Mouse (Mus musculus) cerebellum, adult 9-11 months (tissue): ENCODE data around the gene Glis1.

Experiments used
- DNase-seq: peaks from one replicate; pipeline ENCODE4 v3.0.0; 2022

Gene Glis1

DNA sequence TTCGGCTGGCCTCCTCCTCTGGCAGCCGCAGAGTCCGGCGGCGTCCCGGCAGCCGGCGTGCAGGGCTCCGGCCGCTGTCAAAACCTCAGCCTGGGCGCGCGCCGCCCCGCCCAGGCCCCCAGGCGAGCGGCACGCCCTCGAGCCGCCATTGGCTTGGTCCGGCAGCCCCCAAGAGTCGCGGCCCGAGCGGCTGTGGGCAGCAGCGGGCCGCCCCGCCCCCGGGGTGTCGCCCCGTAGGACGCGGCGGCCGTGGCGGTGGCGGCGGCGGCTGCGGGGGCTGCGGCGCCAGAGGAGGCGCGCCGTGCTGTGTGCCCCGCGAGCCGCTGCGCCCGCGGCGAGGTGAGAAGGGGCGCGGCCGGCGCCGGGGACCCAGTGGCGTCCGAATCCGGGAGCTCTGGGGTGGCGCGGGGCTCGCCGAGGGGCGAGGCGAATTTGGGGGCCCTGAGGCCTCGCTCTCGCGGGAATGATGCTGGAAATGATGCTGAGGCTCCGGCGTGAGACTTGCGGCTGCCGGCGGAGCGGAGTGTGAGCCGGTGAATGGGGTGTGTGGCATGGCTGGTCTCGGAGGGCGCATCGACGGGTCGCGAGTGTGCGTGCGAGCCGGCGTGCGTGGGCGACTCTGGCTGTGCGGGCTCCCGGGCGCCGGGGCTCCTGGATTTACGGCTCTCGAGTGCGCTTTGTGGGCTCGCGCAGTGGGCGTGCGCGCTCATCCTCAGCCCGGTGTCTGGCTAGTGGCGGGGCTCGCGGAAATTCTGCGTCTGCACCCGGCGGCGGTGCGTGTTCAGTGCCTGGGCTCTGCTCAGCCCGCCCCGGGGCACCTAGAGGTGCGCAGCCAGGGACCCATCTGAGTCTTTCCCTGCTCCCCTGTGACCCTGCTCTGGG is at the start of gene Glis1:
TSS of gene Glis1 (plus strand) at position 236 of the 882 bp plus-strand sequence.
- DNase-seq = no peak

DNA sequence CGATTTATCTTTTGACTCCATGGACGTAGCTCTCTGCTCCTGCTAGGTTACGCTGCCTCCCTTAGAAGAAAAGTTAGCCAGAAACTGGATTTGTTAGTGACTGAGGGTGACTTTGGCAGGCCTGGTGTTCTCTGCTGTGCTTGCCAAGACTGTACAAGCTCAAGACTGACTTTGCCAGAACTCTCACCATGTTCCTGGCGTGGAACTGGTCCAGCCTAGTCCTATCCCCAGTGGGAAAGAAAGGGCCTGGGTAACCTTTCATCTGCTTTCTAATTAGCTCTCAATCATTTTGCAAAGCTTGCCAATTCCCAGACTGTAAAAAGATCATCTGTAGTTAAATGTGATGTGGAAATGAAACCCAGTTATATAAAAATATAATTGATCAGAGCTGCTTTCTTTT is 47.4 kb upstream of the Glis1 start:
- peak; percentile 35 for DNase-seq

DNA sequence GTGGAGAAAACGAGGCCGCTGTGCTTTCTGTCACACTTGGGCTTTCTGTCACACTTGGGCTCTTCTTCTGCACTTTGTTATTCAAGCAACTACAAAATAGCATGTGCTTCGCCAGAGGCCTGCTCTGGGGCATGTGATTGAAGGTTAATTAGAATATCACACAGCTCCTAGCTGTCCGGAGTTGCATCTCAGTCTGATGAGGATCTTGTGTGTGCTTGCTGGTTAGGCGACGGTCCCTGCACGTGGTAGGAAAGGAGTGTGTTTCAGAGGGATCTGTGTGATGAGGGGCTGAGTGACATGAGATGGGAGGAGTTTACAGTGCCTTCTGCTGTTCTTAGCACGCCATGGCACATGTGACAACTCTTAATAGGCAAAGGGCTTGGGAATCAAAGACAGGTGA is 46.9 kb upstream of the Glis1 start:
- no peak for DNase-seq

DNA sequence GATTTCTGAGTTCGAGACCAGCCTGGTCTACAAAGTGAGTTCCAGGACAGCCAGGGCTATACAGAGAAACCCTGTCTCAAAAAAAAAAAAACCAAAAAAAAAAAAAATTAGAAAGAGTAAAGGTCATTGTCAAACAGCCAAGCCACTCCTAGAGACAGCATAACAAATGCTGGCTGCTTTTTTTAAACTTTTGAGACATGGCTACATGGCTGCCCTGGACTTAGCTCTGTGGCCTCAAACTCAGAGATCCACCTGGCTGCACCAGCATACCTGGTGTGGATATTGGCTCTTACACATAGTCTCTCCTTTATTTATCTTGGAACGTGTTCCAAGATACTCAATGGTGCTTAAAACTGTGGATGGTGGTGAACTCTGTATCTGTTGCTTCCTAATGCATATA is 46.1 kb upstream of the Glis1 start:
- DNase-seq = no peak

DNA sequence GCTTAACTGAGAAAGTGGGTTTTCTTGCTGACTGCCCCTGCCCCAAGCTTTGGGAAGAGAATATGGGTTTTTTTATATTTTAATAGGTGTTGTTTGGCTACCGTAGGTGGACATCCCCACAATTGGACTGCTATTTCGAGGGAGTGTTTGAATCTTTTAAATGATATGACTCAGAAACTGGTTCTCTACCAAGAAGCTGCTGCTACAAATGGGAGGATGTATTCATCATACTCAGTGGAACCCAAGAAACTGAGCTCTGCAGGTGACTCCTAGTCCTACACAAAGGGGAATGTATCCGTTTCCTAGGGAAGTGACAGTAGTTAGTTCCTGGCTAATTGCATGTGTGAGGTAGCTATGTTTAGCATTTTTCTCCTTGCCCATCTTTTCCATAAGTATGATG is 45.0 kb upstream of the Glis1 start:
- no peak for DNase-seq

DNA sequence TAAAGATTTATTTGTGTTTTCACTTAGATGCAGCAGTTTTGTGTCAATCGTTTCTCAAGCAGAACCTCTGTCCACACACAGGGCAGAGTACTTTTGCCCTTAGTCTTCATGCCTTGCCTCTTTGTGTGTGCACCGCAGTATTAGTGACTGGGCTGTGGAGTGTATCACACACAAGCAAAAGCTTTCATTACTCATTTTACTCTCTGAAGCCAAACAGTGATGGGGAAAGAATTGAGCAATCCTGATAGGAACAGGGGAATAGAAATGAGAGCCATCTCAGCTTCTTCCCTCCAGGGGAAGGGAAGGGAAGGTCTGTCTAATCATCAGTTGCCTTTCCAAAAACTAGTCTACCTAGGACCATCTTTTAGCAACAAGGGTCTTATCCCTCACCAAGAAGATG is 40.6 kb upstream of the Glis1 start:
- no peak for DNase-seq

DNA sequence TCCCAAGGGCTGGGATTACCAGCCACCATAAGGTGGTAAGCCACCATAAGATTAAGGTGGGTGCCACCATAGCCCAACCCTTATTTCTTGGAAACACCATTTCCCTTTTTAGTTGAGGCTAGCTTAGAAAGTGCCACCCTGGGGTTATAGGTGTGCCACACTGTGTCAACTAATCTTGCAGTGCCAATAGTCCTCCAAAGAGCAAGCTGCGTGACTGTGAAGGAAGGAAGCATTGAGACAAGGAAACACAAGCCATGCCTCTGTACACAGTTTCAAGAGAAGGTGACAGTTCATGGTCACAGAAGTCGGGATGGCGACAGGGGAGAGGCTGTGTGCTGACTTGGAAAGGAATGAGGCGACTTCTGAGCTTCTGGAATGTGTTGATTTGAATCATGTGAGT is 14.2 kb upstream of the Glis1 start:
- no peak for DNase-seq

DNA sequence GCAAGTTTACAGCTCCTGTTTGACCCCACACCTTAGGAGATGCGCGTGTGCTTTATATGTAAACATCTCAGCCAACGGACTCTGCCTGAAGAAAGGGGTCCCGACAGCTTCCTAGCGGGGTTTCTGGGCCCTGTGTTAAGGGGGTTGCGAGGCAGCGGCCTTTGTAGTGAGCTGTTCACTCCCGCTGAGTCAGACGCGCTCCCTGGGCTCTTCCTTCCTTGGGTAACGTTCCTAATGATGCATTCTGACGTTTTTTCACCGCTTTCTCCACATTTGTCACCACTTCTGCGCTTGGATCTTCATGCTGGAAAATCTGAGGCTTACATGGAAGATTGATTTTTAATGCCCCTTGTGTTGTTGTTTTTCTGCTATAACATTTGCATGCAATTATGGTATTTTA is 12.7 kb upstream of the Glis1 start:
- no peak for DNase-seq

DNA sequence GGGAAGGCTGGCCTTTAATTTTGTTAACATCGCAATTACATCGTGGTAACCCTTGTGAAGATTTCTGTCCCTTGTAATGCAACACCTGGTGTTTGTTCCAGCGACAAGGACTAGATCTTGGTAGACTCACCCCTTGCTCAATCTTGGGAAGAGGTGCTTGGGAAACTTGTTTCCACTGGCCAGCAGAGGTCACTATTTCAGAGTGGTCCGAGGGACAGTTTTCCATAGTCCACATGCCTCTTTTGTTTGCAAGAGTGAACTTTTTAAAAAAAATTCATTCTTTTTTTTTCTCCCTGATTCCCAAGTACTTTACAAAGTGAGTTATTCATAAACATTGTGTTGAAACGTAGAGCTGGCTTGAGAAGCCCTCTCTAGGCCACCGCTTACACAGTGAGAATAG is 12.2 kb upstream of the Glis1 start:
- no peak for DNase-seq

DNA sequence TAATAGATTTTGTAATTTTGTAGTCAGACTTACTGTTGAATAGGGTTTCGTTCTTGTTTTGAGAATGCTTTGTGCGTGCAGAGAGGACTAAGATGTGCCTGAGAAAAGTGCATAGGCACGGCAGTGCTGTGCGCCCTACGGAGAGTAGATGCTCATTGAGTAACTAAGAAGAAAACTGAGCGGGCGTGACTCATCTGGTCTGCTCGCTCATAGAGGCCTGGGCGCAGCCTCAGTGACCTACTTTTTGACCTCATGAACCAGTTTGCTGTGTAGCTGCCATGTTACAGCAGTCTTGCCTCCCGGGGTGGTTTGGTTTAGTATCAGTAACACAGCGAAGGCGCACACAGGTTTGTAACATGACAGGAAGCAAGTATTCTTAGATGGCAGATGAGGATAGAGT is 8.8 kb upstream of the Glis1 start:
- no peak for DNase-seq

DNA sequence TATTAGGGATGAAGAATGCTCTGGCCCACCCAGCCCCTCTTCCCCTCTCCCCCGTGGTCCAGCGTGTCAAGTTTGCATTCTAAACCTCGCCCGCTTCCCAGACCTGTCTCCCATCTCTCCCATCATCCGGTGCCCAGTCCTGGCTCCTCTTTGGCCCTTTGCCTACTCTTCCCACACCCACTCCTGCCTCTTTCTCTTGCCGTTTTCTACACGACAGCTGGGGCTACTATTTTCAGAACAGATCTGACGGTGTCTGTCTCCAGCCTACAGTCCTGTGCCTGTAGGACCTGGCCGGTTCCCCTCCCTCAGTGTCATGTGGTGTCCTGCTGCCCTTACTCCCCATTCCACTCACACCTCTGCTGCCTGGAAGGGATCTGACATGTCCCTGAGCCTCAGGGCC is 7.8 kb upstream of the Glis1 start:
- no peak for DNase-seq

DNA sequence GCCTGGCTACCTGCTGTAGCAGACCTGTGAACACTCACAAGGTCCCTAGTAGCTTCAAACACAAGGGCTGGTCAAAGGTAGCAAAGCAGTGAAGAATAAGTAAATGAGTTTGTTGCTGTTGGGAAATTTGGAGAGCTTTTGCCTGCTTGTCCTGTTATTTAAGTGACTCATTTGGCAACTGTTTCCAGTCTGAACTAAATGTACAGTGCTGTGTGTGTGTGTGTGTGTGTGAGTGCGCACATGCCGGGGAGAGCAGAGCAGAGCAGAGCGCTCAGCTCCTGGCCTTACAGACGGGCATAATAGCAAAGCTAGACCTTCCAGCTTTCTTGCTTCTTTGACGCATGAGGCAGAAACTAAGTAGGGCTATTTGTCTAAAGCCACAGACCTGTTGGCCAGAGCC is 1.7 kb upstream of the Glis1 start:
- DNase-seq = no peak

DNA sequence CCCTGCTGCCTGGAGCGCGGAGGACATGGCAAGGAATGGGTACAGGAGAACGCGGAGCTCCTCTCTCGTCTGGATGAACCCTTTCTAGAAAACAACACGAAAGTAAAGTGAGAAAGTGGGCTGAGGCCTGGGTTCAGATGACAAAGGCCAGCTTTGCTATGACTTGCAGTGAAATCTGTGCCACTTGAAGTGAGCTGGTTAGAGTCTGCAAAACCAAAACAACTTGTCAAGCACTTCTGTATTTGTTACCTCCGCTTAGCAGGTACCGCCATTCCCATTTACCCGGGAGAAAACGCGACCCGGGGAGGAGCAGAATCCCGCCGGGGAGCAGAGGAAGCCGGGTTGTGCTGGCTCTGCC is 414 bp upstream of the Glis1 start:
- no peak for DNase-seq

DNA sequence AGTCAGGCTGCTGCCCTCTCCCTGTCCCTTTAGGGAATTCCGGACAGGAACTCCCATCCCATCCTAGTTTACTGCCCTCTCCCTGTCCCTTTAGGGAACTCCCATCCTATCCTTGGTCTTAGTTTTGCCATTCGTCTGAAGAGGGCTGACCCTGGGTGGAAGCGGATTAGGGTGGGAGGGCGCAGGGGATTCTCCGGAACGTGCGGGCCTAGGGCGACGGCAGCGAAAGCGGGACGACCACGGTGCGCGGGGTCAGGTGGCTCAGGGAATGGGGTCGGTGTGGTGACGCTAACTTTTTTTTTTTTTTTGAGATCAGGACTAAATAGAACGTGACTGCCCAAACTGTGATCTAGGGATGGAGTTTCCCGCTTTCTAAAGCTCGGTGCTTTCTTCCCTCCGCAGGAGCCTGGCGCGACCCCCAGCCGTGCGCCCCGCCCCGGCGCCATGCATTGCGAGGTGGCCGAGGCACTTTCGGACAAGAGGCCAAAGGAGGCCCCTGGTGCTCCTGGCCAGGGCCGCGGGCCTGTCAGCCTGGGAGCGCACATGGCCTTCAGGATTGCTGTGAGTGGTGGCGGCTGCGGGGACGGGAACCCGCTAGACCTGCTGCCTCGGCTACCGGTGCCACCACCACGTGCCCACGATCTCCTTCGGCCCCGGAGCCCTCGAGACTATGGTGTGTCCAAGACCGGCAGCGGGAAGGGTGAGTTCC is 1.0 kb downstream of the Glis1 start:
- DNase-seq = no peak

DNA sequence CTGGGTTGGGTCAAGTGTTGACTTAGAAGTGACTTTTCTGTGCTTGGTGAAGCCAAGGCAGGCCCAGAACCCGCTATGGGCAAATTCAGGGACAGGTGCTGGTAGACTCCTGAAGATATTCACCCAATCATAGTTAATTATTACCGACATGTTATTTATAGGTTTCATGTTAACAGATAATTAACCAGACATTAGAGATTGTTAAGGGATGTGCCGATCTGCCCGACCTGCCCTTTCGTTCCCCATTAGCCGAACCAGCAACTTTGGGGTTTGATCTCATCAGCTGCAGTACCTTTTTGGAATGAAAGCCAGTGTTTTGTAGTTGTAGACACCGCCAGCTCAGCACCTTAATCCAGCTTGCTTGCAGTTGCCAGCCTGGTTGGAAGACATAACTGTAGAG is 2.1 kb downstream of the Glis1 start:
- no peak for DNase-seq

DNA sequence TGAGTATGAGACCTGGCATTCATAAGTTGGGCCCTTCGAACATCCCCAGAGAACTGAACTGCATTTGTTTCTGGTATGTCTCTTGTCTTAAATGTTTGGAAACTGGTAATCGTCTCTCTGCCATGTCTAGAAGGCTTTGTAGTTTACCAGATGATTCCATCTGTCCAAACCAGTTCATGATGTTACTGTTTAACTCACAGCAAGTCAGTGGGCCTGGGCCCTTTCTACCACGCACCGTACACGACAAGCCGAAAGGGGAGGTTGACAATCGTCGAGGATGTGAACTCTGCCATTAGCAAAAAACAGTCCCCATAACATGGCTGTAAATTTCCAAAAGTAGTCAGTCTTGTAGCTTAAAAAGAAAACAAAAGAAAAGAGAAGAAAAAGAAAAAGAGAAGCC is 4.3 kb downstream of the Glis1 start:
- no peak for DNase-seq

DNA sequence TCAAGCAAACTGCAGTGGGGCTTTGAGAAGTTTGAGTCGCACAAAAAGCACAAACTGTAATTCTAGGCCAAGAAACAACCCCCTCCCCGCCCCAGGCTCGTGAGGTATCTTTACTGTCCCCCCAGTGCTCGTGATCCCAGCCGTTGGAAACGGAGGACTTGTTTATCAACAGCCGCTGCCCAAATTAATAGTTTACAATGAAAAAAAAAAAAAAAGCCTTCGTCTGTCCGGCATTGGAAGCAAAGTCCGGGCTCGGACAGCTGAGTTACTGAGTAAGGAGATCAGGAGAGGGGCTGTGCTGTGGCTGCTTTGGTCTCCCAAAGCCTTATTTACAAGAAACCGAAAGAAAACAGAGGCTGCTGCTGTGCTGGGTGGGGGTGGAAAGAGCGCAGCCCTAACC is 5.9 kb downstream of the Glis1 start:
- DNase-seq = no peak

DNA sequence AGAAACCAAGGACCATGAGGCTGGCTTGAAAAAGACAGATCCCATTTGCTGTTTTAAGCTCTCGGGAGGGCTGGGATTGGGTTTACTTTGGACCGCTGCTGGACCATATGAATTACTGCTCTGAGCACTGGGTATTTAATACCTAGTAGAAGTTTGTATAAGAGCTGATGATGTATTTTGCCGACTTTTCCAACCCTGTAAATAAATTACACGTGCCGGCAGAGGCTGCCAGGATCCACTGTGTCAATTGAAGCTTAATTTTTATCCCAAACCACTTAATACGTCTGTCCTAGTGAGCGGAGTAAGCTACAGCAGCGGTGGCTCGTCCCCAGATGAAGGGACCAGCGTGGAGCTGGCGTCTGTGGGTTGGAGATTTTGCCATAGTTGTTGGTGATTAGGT is 7.9 kb downstream of the Glis1 start:
- DNase-seq = no peak

DNA sequence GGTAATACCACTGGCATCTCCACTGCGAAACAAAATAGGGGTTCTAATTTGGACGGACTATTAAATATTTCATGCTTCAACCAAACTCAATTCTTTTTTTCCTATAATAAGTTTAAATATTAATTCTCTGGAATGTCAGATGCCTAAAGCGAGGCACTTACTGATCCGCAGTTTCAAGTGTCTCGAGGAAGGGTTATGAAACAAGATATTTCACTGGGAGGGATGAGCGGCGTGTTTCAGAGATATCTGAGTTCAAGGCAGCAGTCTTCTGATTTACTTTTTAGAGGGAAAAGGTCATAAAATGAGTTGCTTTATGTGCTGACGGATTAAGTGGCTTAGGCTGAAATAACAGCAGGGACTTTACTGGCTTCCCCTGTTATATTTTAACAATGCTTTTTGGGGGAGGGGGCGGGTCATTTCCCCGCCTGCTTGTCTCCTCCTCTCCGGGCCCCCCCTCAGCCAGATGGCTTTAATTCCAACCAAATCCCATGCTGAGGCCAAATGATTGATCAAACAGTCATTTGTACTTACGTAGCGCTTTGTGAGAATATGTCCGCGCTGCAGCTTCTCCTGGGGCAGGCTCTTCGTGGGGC is 8.6 kb downstream of the Glis1 start:
- no peak for DNase-seq

DNA sequence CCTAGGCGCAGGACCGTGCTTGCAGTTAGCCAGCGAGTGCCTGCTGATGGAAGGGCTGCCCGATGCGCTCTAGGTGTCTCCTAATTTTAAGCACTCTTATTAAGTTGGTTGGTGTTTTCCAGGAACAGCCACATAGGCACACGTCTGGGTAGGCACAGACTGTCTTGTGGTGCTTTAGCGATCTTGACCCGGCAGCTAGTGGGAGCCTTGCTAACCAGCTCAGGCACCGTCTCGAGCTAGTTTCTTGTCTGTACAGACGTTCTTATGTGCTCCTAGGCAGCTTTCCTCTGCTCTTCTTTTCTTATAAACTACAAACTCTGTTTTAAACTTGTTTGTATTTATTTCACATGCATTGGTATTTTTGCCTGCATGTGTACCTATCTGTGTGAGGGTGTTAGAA is 9.2 kb downstream of the Glis1 start:
- DNase-seq = no peak

DNA sequence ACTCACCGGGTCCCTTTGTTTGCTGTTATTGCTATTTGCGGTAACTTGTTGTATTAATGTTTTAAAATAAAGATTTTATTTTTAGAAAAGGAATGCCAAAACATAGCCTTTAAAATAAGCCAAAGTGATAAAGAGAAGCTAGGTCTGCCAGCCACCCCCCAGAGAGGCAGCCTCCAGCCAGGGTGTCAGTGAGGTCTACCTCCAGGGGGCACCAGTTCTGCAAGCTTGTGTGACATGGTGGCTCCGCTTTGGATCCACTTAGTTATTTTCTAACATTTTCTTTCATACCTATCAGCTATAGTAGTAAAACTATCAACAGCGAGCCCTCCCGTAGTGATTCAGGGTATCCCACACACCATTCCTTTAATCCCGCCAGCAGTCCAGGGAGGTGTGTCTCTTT is 14.1 kb downstream of the Glis1 start:
- DNase-seq = no peak

DNA sequence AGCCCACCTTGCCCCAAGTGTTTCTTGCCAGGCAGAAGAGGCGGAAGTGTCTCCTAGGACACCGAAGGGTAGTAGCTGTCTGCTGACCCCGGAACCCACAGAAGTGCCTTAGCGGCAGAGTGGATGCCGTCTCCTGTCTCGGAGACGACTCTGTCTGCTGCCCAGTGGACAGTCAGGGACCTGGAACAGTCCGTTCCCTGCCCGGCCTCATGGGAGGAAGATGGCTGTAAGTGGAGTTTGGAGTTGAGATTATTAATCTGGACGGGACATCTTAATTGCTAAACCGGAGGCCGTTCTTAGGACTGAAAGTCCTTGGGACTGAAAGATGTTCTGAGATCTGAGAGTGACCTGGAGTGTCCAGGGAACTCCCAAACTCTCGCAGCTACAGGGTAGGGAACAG is 15.1 kb downstream of the Glis1 start:
- DNase-seq = no peak

DNA sequence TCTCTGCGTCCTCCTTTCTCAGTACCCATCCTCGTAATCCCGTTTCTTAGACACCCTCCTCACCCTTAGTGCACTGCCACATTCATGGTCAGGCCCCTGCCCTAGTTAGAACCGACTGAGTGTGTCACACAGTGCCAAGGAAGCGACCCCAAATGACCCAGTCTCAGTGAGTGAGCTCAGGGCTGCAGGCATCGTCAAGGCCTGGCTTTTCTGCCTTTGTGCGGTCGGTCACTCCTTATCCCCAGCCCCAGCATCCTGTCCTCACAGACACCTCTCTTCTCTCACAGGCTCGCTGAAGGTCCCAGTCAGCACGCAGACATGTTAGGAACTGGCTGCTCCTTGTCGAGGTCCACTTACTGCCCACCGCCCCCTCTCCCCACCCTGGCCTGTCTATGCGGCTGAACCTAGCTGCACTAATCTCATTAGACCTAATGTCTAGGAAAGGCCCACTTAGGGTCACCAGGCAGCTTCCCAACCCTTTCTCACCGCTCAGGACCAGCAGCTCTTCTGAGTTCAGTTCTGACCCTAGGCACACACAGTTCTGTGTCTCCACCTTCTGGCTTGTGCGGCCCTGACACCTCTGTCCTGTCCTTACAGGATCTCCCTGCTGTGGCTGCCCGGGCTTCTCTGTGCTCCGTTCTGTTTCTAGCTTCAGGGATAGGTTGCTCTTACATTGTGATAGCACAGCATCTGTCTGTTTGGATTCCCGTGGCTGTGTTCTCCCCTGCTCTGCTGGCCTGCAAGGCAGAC is 18.1 kb downstream of the Glis1 start:
- no peak for DNase-seq
